Mouse (Mus musculus) megakaryocyte, embryonic 14.5 days (primary cell): ENCODE measurements at regions not wholly inside any gene's neighbourhood (a gene's known extent, or its start where the extent isn't known, plus 50 kb on each side); places are given as distances from the start of the nearest gene placed in this dataset.

Experiments
- FLI1 ChIP-seq: IDR thresholded peaks from 2 replicates; pipeline ENCODE4 v1.6.1; 2012; ENCODE audit warnings: low read length, inconsistent platforms, mixed read lengths
- GATA1 ChIP-seq: IDR thresholded peaks from 3 replicates; pipeline ENCODE4 v1.6.1; 2012; ENCODE audit warnings: mixed read lengths, low read length, inconsistent platforms, borderline replicate concordance

DNA sequence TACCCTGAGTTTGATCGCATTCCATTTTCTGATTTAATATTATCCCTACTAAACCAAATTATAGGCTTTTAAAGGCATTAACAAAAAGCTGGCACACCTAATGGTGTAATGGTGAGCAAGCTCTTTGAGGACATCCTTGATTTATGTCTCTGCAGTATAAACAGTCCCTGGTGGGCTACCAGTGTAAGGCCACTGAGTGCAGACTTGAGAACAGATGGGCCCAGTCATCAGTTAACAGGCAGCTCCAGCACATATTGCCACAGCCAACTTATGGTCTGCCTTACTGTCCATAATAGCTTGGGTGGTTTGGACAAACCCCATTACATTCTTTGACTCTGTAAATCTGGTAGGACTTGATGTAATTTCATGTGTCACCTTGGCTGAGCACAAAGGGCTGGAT, 144.4 kb upstream of the Fndc3a start:
- no peak for TF ChIP-seq GATA1
- TF ChIP-seq FLI1: no peak
